ENCODE assay signal across 19 mouse cellular contexts in the genomic region with DNA sequence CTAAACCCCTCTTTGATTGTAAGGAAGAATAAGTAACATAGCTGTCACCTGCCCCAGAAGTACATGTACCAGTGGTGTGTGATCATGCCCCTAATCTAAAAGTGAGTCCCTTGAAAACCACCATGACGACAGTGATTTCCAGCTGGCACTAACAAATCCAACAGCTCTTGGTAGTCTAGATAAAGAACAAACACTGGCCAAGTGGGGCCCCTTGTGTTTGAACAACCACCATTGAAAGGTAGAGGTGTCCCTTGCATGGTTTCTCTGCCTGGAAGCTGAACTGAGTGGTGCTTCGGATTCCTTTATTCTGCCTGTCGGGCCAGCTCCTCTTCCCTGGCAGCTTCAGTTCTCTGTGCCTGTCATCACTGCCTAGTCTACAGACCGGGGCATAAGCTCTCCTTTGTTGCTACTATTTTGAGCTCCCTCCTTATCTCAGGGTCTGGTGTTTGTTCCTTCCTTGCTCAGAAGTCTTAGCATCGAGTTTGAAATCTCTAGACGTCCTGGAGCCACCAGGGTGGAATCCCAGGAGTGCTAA.
DNase-seq lines count a peak whose midpoint lies in the region; ATAC-seq and TF ChIP-seq lines count a peak whose summit lies in the region.
"Had no signal": no experiment of that assay in that cellular context is flagged by ENCODE, and none has a peak within 500 bp of the region (broad histone marks: within the 10 kb centered on the region; RNA-seq: fewer than 3 reads in every experiment).

No protein-coding gene starts in this region.

- no peaks in the 10 kb centered on the region for H3K27me3 ChIP-seq in liver, embryonic 12.5 days (replicated peaks)
- H3K27me3 ChIP-seq: limb, embryonic 15.5 days; midbrain, embryonic 12.5 days had no signal

- peak; percentile 7 to 24 for DNase-seq in adrenal gland, adult (ENCODE audit: inconsistent age in 2 of 2, low spot score in 1 of 2)
- DNase-seq in adrenal gland, postnatal 25 days, result no peak
- DNase-seq in lung, adult 18-20 months, result peak; percentile 7 to 15
- no peak for DNase-seq in lung, adult 2 months
- DNase-seq in heart, postnatal 4 days, result peak; percentile 39
- no peak for DNase-seq in right cerebral cortex, postnatal 4 days
- DNase-seq in cerebellum, adult 9-10 months, result no peak
- DNase-seq: kidney, postnatal 4 days; liver, postnatal 0 days; thymus, postnatal 36 days had no signal

- no peaks in the 10 kb centered on the region for H3K9me3 ChIP-seq in liver, embryonic 12.5 days (replicated peaks)
- H3K9me3 ChIP-seq: limb, embryonic 15.5 days; midbrain, embryonic 12.5 days had no signal

- H3K27ac ChIP-seq in liver, embryonic 12.5 days, result no peak overlapping the region
- H3K27ac ChIP-seq: limb, embryonic 15.5 days; midbrain, embryonic 12.5 days had no signal

- WGBS in lung, adult 2 months, result 26% methylated on average over 6 of the region's 6 CpGs
- WGBS in liver, embryonic 12.5 days (ENCODE audit: insufficient replicate concordance), result 28% methylated on average over 6 of the region's 6 CpGs

- no peak overlapping the region for H3K4me3 ChIP-seq in lung, adult 2 months (replicated peaks; ENCODE audit: extremely low read depth, low read depth, low read length)
- no peak overlapping the region for H3K4me3 ChIP-seq in liver, embryonic 12.5 days
- H3K4me3 ChIP-seq: erythroblast, embryonic 14.5 days; limb, embryonic 15.5 days; midbrain, embryonic 12.5 days had no signal

- TF ChIP-seq CTCF in lung, adult 2 months (IDR thresholded peaks at IDR 0.05; ENCODE audit: insufficient read depth, low read length), result no peak

- H3K36me3 ChIP-seq in liver, embryonic 12.5 days, result no peaks in the 10 kb centered on the region
- H3K36me3 ChIP-seq: G1E; limb, embryonic 15.5 days; midbrain, embryonic 12.5 days had no signal

- H3K4me2 ChIP-seq in liver, embryonic 12.5 days, result no peak overlapping the region
- H3K4me2 ChIP-seq: limb, embryonic 15.5 days; midbrain, embryonic 12.5 days had no signal

- H3K4me1 ChIP-seq in lung, adult 2 months (ENCODE audit: control insufficient read depth, insufficient read depth, low read length), result peaks cover 3% of the 10 kb centered on the region
- no peaks in the 10 kb centered on the region for H3K4me1 ChIP-seq in liver, embryonic 12.5 days
- H3K4me1 ChIP-seq: midbrain, embryonic 12.5 days had no signal

- H3K9ac ChIP-seq in liver, embryonic 12.5 days, result no peak overlapping the region
- H3K9ac ChIP-seq: limb, embryonic 15.5 days; liver, postnatal 0 days; midbrain, embryonic 12.5 days had no signal

- TF ChIP-seq POLR2A in lung, adult 2 months (IDR thresholded peaks at IDR 0.05; ENCODE audit: borderline replicate concordance, extremely low read depth, low read depth, low read length), result no peak

- no peak for ATAC-seq in liver, embryonic 12.5 days
- ATAC-seq: CD4-positive, CD25-positive, alpha-beta regulatory T cell, adult 4 months; forebrain, embryonic 16.5 days; hindbrain, embryonic 16.5 days; intestine, postnatal 0 days; liver, postnatal 0 days had no signal

Comparison
In these comparisons a context has a peak if more than half of its experiments do, and no peak if none do; other contexts are left out.
1. DNase-seq: peak in adrenal gland, adult (2 of 2), lung, adult 18-20 months (2 of 2) and heart, postnatal 4 days (single experiment); none in adrenal gland, postnatal 25 days (single experiment), lung, adult 2 months (single experiment), right cerebral cortex, postnatal 4 days (single experiment) and cerebellum, adult 9-10 months (single experiment).